Mouse (Mus musculus): ENCODE data around the gene Clcnka.

Clcnka gene

DNA sequence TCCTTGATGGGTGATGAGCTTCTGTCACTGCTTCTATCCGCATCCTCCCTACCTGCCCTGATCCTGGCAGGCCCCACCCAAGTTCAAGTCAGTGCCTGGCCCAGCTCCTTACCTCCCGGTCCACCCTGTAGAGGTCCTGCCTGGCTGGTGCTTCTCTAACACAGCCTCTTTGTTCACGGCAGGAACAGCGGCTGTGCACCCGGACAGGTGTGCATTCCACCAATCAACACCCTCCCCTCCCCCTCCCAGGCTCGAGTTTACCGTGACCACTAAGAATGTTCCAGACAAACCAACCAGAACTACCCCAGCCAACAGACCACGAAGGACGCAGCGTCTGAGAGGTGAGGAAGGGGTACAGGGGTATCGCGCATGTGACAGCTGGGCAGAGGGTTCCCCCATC, at the start of gene Clcnka:
TSS of gene Clcnka (minus strand) at position 180 of the 400 bp plus-strand sequence.
- DNase-seq (ENCODE audit: low spot score) = no peak

DNA sequence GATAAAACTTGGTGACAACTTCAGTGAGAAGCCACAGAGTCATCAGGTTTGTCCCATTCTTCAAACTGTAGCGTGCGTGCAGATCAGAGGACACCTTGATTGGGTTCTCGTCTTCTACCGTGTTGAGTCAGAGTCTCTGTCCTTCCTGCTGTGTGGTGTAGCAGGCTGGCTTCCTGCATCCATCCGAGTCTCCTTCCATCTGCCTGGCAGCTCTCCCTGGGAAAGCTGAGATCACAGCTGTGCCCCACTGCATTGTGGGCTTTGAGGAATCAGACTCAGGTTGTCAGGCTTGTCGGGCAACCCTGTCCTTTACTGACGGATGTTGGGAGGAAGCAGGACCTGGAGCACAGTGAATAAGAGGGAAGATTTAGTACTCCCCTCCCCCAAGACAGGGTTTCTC, 47.7 kb upstream of the Clcnka start:
- no peak for DNase-seq (ENCODE audit: low spot score)

DNA sequence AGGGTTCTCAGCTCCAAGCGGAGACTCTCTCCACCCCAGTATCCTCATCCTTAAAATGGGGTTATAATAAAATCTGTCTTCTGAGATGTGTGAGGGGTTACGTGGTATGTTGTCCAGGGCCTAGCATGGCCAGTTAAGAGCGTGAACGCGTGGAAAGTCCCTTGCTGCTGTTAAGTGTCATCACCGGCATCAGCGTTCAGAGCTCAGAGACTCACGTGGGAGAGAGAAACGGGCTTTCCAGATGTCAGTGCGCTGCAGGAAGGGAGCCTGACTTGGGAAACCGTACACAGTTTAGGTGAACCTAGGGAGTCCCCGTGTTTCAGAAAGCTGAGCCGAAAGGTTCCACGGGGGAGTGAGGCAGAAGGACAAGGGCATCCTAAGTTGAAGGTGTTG, 46.8 kb upstream of the Clcnka start:
- DNase-seq (ENCODE audit: low spot score) = no peak

DNA sequence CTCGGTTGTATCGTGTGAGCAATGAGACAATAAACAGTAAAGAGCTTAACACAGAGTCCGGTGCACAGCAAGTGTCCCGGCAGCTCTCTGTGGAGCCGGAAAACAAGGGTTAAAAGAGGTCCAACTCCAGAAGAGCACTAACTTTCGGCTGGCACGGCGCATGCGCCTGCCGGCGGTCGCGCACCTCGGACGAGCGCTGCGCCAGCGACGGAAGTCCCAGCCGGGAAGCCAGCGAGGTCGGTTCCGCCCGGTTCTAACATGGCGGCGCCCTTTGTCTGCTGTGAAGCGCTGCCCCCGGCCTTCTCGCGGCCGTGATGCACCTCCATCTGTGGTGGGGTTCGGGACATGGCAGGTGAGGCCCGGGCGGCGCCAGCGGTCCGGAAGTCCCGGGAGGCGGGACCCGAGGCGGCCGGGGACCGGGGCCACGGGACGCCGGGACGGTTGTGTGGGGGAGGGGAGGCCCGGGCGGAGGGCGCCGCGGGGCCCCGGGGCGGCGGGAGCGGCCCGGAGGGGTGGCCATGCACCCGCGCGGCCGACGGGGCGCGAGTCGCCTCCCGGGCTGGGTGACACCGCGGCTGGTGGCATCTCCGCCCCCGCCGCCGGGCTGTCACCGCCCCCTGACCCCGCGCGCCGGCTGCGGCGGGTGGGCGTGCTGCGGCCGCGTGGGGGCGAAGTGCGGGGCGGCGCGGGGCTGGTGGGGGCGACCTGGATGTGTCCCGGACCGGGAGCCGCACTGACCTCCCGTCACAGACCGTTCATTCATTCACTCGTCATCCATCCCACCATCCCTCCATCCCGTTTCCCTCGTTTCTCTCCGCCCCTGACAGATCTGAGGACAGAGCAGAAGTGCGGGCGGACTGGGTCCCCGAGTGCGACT, 46.2 kb upstream of the Clcnka start, which contains the start of gene Zbtb17:
TSS of gene Zbtb17 (plus strand) at position 204 of the 877 bp plus-strand sequence.
- DNase-seq (ENCODE audit: low spot score) = peak; percentile 78

- no peak for DNase-seq (ENCODE audit: low spot score)
Observed at GRCm38 (mm10) chr4:141443641-141444429, 45.3 kb upstream of the Clcnka start.

DNA sequence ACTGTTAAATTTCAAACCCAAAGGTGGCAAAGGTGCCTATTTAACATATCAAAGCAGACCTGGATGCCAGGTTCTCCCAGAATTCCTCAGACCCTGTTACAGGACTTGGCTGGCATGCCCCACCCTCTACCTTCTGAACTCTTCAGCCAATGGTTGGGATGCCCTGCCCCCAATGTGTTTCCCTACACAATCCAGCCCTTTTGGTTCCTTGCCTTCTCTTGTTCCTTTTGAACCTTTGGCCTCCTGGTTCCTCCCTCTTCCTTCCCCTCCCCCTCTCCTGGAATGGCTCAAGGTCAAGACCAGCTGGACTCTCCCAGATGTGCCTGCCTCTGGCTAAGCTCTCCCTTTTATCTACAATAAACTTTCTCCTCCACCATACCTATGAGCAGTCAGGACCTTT, 42.4 kb upstream of the Clcnka start:
- no peak for DNase-seq (ENCODE audit: low spot score)

DNA sequence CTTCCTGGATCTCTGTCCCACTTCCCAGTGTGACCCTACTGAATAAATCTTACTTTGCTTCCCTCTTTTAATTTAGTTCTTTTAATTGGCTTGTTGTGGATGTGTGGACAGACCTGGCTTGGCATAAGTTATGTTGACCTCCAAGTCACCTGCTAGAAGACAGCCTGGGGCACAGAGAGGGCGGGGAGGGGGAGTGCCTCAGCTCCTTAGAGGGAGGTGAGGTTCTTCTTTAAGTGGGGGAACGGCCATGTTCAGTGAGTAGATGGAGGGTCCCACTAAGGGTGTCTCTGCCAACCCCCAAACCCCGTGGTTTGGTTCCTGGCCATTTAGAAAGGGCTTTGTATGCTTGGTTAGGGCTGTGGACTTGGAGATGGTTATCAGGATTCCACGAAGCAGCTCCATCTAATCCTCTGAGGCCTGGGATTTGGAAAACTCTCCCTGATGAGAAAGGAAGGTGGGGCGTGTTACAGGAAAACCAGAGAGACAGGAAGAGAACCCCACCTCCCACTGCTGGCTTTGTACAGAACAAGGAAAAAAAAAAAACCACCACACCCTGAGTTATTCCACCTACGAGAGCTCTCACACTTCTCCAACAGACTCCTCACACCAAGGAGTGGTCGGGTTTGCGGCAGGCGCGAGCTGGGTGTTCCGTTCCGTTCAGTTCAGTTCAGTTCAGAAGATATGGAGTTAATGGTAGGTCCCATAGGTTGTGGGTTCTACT, 40.7 kb upstream of the Clcnka start:
- DNase-seq (ENCODE audit: low spot score) = no peak

GRCm38 (mm10) chr4:141435974-141436373, 37.5 kb upstream of the Clcnka start, which contains the start of gene Srarp:
Gene Srarp, minus strand, starts transcription at chr4:141436105.
- DNase-seq (ENCODE audit: low spot score) = no peak

DNA sequence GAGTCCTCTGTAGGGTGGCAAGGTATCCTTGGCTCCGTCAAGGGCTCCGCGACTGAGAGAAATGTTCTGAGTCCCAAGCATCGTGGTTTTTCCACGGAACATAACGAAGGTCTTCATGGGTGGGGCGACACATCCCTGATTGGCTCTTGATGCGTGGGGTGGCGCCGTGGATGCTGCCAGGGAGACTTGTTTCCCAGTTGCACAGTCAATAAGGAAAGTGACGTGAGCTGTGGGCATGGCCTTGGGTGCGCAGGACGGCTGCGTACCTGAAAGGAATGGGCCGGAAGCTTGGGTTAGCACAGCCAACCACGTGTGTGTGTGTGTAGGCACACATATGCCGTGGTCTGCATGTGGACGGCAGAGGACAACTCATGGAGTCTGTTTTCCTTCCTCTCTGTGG, 34.7 kb upstream of the Clcnka start:
- DNase-seq (ENCODE audit: low spot score) = no peak

DNA sequence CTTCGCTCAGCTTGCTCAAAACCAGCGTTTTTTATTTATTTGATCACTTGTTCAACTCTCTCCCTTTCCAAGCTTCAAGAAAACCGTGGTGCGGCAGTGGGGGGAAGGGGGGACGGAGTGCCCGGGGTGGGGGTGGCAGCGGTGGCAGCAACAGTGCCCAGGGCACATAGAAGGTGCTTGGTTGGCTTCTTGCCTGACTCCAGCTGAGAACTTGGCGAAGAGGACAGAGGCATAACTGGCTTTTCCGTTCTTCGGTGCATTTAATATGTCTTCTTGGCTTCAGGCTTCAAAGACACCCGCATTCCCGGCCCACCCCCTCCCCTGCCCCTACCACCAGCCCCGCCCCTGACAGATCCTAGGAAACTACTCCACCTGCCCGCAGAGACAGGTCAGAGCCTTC, 34.1 kb upstream of the Clcnka start:
- no peak for DNase-seq (ENCODE audit: low spot score)

GRCm38 (mm10) chr4:141430997-141431396, 32.5 kb upstream of the Clcnka start:
- no peak for DNase-seq (ENCODE audit: low spot score)

DNA sequence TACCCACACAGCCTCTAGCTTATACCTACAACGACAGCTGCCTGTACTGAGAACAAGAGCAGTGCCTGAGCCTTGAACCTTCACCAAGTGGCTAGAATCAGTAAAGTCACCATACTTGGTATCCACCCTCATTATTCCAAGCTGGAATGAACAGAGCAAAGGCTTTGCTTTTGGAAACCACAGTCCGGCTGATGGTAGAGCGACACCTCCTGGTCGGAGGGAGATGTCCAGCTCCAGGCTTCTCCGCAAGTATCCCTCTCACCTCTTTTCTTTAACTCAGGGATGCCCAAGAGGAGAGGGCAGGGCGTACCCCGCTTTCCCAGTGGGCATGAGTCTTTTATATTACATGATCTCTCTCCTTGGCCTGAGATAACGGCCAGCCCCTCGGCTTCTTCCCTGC, 31.3 kb upstream of the Clcnka start:
- no peak for DNase-seq (ENCODE audit: low spot score)

DNA sequence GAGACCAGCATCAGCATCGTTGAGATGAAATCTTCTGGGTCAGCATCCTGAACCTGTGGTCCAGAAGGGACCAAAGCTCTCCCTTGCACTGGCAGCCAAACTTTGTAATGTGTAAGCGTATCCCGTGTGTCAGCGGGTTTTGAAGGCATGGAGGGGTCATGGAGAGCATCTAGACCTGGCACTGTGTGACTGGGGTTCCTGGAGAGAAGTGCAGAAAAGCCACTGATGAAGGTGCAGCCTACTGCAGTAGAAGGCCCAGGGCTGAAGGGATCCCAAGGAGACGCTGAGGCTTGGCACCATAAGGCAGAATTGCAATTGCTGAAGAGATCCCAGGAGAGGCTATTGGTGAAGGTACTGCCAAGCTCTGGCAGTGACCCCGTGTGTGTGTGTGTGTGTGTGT, 30.9 kb upstream of the Clcnka start:
- no peak for DNase-seq (ENCODE audit: low spot score)

GRCm38 (mm10) chr4:141427921-141428320, 29.4 kb upstream of the Clcnka start:
- DNase-seq (ENCODE audit: low spot score) = no peak

- no peak for DNase-seq (ENCODE audit: low spot score)
Observed at GRCm38 (mm10) chr4:141426796-141427745, 28.5 kb upstream of the Clcnka start.

GRCm38 (mm10) chr4:141425484-141426479, 27.3 kb upstream of the Clcnka start:
- DNase-seq (ENCODE audit: low spot score) = peak; percentile 73

- no peak for DNase-seq (ENCODE audit: low spot score)
Observed at GRCm38 (mm10) chr4:141423691-141424431, 25.3 kb upstream of the Clcnka start.

- DNase-seq (ENCODE audit: low spot score) = no peak
Observed at GRCm38 (mm10) chr4:141423288-141423687, 24.8 kb upstream of the Clcnka start.

DNA sequence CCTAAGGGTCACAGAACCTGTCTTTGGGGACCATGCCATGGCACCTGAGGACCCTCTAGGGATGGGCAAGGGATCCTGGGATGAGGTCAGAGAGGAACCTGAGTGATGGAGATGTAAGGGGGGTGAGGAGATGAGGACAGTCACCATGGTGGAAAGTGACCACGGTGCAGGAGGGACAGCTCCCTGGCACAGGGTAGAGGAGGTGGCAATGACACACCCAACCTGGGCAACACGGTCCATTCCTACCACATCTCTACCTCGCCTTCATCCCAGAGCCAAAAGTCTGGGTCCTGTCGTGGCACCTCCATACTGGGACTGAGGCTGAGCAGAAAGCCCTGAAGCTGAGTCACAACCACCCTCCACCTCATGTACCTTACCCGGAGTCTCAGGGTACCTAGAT, 24.3 kb upstream of the Clcnka start:
- DNase-seq (ENCODE audit: low spot score) = no peak
